Mouse (Mus musculus) bone marrow, adult 2 months (tissue): ENCODE measurements around the gene Tppp. TPM values are rescaled to one million over a fixed set of nuclear protein-coding genes. Genes with fewer than 3 reads are reported as not detected.

ENCODE experiments used
- H3K27ac ChIP-seq: fragments of 200-500 bp; 2 replicates; pipeline ENCODE4 v1.5.1; 2012; ENCODE audit warnings: low read depth, mild to moderate bottlenecking, control low read depth, inconsistent platforms, low read length; ENCODE audit not compliant: control insufficient read depth, poor library complexity, insufficient read depth
- H3K4me1 ChIP-seq: fragments of 200-500 bp; 2 replicates; pipeline ENCODE4 v1.6.1; 2011; ENCODE audit warnings: low read length; ENCODE audit not compliant: control insufficient read depth, insufficient read depth
- H3K4me3 ChIP-seq: fragments of 200-500 bp; replicated peaks from 2 replicates; pipeline ENCODE3; 2011; ENCODE audit warnings: mild to moderate bottlenecking, low read depth, low read length, control low read depth; ENCODE audit not compliant: control insufficient read depth
- CTCF ChIP-seq: fragments of 200-500 bp; IDR thresholded peaks from 2 replicates; pipeline ENCODE4 v1.5.1; 2011; ENCODE audit warnings: low read length, control low read depth; ENCODE audit not compliant: control insufficient read depth, insufficient read depth
- POLR2A ChIP-seq: fragments of 200-500 bp; IDR thresholded peaks from 2 replicates; pipeline ENCODE4 v1.6.1; 2011; ENCODE audit warnings: low read depth, mild to moderate bottlenecking, control low read depth, low read length, borderline replicate concordance; ENCODE audit not compliant: control insufficient read depth
- WGBS: fragments of 180-500 bp; shearing (Covaris S2); methylation state at CpG from one replicate; pipeline ENCODE4 v1.1.7; 2018; 5-methylcytosine and 5-hydroxymethylcytosine counted together
- polyA plus RNA-seq: library from polyadenylated mRNA; stranded (reverse); fragments of >200 nt; gene quantifications from 2 replicates; pipeline ENCODE4 v1.2.4, GENCODE M21; 2011; ENCODE audit warnings: low replicate concordance; ENCODE audit not compliant: missing spikeins, insufficient read depth, insufficient read length

Gene Tppp
- 0.38 and 6.8 TPM in 2 replicates for polyA plus RNA-seq

- H3K27ac ChIP-seq: no peak within 1 kb of the TSS; the same call in 1 of the 2 replicates
- under 1% methylated on average over 56 of the region's 56 CpGs for WGBS
- peak within 1 kb of the TSS; percentile 72 for H3K4me3 ChIP-seq
- H3K4me1 ChIP-seq: no peaks in the 10 kb centered on the region
- peak; percentile 49; the same call in 1 of the 2 replicates for TF ChIP-seq POLR2A
- no peak for TF ChIP-seq CTCF
Measured at GRCm38 (mm10) chr13:74008948-74009718, at the start of gene Tppp. TSS of gene Tppp (plus strand) at chr13:74009407.

- Histone ChIP-seq H3K4me3 (no peak overlapping the region), H3K27ac (no peak overlapping the region), H3K4me1 (no peaks in the 10 kb centered on the region)
- 89% methylated on average over 10 of the region's 10 CpGs for WGBS
- TF ChIP-seq POLR2A (no peak), CTCF (no peak)
Measured at GRCm38 (mm10) chr13:73960117-73960652, 49.0 kb upstream of the Tppp start.

GRCm38 (mm10) chr13:73961177-73961576, 48.0 kb upstream of the Tppp start:
- WGBS: 76% methylated on average over 4 of the region's 4 CpGs
- no peak overlapping the region for H3K4me3 ChIP-seq
- TF ChIP-seq POLR2A: no peak
- TF ChIP-seq CTCF: no peak
- no peak overlapping the region for H3K27ac ChIP-seq
- H3K4me1 ChIP-seq: no peaks in the 10 kb centered on the region

- TF ChIP-seq POLR2A (no peak), CTCF (no peak)
- Histone ChIP-seq H3K4me3 (no peak within 1 kb of the TSS), H3K4me1 (no peaks in the 10 kb centered on the region), H3K27ac (no peak within 1 kb of the TSS)
- 74% methylated on average over 5 of the region's 5 CpGs for WGBS
Measured at GRCm38 (mm10) chr13:73963551-73963950, 45.7 kb upstream of the Tppp start, which contains the start of gene Zdhhc11. TSS of gene Zdhhc11 (plus strand) at chr13:73963851.

GRCm38 (mm10) chr13:73970545-73971448, 38.4 kb upstream of the Tppp start:
- no peak overlapping the region for H3K27ac ChIP-seq
- no peak overlapping the region for H3K4me3 ChIP-seq
- no peaks in the 10 kb centered on the region for H3K4me1 ChIP-seq
- WGBS: 28% methylated on average over 12 of the region's 12 CpGs
- no peak for TF ChIP-seq POLR2A
- TF ChIP-seq CTCF: peak; percentile 69

GRCm38 (mm10) chr13:73974523-73974922, 34.7 kb upstream of the Tppp start:
- H3K4me1 ChIP-seq: no peaks in the 10 kb centered on the region
- no peak for TF ChIP-seq CTCF
- TF ChIP-seq POLR2A: no peak
- no peak overlapping the region for H3K4me3 ChIP-seq
- 82% methylated on average over 3 of the region's 3 CpGs for WGBS
- H3K27ac ChIP-seq: no peak overlapping the region

- Histone ChIP-seq H3K27ac (no peak overlapping the region), H3K4me3 (no peak overlapping the region), H3K4me1 (no peaks in the 10 kb centered on the region)
- WGBS: 65% methylated on average over 5 of the region's 5 CpGs
- no peak for TF ChIP-seq CTCF
- no peak for TF ChIP-seq POLR2A
Measured at GRCm38 (mm10) chr13:73976935-73977334, 32.3 kb upstream of the Tppp start.

- H3K27ac ChIP-seq: no peak overlapping the region
- TF ChIP-seq POLR2A (no peak), CTCF (no peak)
- no peaks in the 10 kb centered on the region for H3K4me1 ChIP-seq
- no peak overlapping the region for H3K4me3 ChIP-seq
- 66% methylated on average over 5 of the region's 5 CpGs for WGBS
Measured at GRCm38 (mm10) chr13:73990325-73990724, 18.9 kb upstream of the Tppp start.
